Mouse (Mus musculus): ENCODE measurements around the gene Fap. TPM values are rescaled to one million over a fixed set of nuclear protein-coding genes. Genes with fewer than 3 reads are reported as not detected.

Fap gene
- polyA plus RNA-seq, 1 experiment, result 1.2 TPM

GRCm38 (mm10) chr2:62502516-62502915 is 71.4 kb downstream of the Fap start:
- no peak for TF ChIP-seq CTCF (IDR thresholded peaks at IDR 0.05; ENCODE audit: low read depth, low read length)
- TF ChIP-seq POLR2A (IDR thresholded peaks at IDR 0.05; ENCODE audit: borderline replicate concordance, low read depth, low read length), result no peak

DNA sequence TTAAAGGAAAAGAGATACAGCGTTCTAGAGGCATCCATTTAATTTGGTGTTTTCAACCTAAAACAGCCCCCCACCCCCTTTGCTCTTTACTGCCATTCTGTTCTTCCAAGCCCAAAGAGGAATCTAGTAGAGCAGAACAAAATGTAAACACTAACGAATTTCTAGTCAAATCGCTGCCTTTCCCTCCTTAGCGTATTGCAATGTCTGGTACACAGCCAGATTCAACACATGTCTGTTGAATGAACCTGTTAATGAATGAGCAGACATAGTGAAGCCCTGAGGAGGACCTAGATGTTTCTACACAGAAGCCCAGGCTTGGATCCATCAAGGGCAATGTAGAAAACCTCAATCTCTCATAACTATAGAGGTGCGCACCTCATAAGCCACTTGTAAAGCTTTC is 75.1 kb downstream of the Fap start:
- TF ChIP-seq CTCF (IDR thresholded peaks at IDR 0.05; ENCODE audit: low read depth, low read length), result no peak
- no peak for TF ChIP-seq POLR2A (IDR thresholded peaks at IDR 0.05; ENCODE audit: borderline replicate concordance, low read depth, low read length)
- Histone ChIP-seq H3K4me1 (ENCODE audit: control insufficient read depth, insufficient read depth, low read length) (no peaks in the 10 kb centered on the region), H3K27ac (ENCODE audit: insufficient read depth, low read depth, low read length) (no peak overlapping the region), H3K4me3 (ENCODE audit: insufficient read depth, low read length) (no peak overlapping the region)

More at GRCm38 (mm10) chr2:62502516-62502915, 71.4 kb downstream of the Fap start:
- no peak overlapping the region for H3K4me3 ChIP-seq (ENCODE audit: insufficient read depth, low read length)
- H3K27ac ChIP-seq (ENCODE audit: insufficient read depth, low read depth, low read length), result no peak overlapping the region
- H3K4me1 ChIP-seq (ENCODE audit: control insufficient read depth, insufficient read depth, low read length), result no peaks in the 10 kb centered on the region

- no peak overlapping the region for H3K4me3 ChIP-seq (ENCODE audit: insufficient read depth, low read length)
- H3K27ac ChIP-seq (ENCODE audit: insufficient read depth, low read depth, low read length), result no peak overlapping the region
- H3K4me1 ChIP-seq (ENCODE audit: control insufficient read depth, insufficient read depth, low read length), result no peaks in the 10 kb centered on the region
- TF ChIP-seq POLR2A (IDR thresholded peaks at IDR 0.05; ENCODE audit: borderline replicate concordance, low read depth, low read length) (no peak), CTCF (IDR thresholded peaks at IDR 0.05; ENCODE audit: low read depth, low read length) (no peak)
Observed at GRCm38 (mm10) chr2:62498086-62498485, 75.8 kb downstream of the Fap start.

- Histone ChIP-seq H3K4me3 (ENCODE audit: insufficient read depth, low read length) (no peak overlapping the region), H3K4me1 (ENCODE audit: control insufficient read depth, insufficient read depth, low read length) (no peaks in the 10 kb centered on the region), H3K27ac (ENCODE audit: insufficient read depth, low read depth, low read length) (no peak overlapping the region)
- no peak for TF ChIP-seq CTCF (IDR thresholded peaks at IDR 0.05; ENCODE audit: low read depth, low read length)
- no peak for TF ChIP-seq POLR2A (IDR thresholded peaks at IDR 0.05; ENCODE audit: borderline replicate concordance, low read depth, low read length)
Observed at GRCm38 (mm10) chr2:62497333-62498002, 76.4 kb downstream of the Fap start.

GRCm38 (mm10) chr2:62495407-62495806 is 78.5 kb downstream of the Fap start:
- Histone ChIP-seq H3K4me1 (ENCODE audit: control insufficient read depth, insufficient read depth, low read length) (no peaks in the 10 kb centered on the region), H3K4me3 (ENCODE audit: insufficient read depth, low read length) (no peak overlapping the region), H3K27ac (ENCODE audit: insufficient read depth, low read depth, low read length) (no peak overlapping the region)
- TF ChIP-seq CTCF (IDR thresholded peaks at IDR 0.05; ENCODE audit: low read depth, low read length) (no peak), POLR2A (IDR thresholded peaks at IDR 0.05; ENCODE audit: borderline replicate concordance, low read depth, low read length) (no peak)

- TF ChIP-seq POLR2A (IDR thresholded peaks at IDR 0.05; ENCODE audit: borderline replicate concordance, low read depth, low read length) (no peak), CTCF (IDR thresholded peaks at IDR 0.05; ENCODE audit: low read depth, low read length) (no peak)
- Histone ChIP-seq H3K4me3 (ENCODE audit: insufficient read depth, low read length) (no peak overlapping the region), H3K4me1 (ENCODE audit: control insufficient read depth, insufficient read depth, low read length) (no peaks in the 10 kb centered on the region), H3K27ac (ENCODE audit: insufficient read depth, low read depth, low read length) (no peak overlapping the region)
Observed at GRCm38 (mm10) chr2:62489832-62490231, 84.0 kb downstream of the Fap start.

DNA sequence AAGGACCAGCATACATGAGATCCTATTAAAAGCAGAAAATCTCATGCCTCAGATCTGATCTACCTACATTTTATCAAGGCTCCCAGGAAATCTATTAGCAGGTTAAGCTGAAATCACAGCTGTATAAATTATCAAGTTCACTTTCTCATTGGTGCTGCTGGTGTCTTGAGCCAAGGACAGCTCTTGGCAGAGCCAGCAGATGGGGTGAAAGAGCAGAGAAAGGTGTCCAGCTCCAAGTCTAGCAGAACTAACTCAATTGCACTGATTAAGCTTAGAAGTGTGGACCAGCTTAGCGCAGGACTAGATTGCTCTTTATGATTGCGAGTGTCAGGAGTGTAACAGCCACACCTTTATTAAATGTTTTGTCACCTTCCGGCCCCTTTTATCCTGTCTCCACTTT is 89.0 kb downstream of the Fap start:
- Histone ChIP-seq H3K27ac (ENCODE audit: insufficient read depth, low read depth, low read length) (no peak overlapping the region), H3K4me1 (ENCODE audit: control insufficient read depth, insufficient read depth, low read length) (no peaks in the 10 kb centered on the region), H3K4me3 (ENCODE audit: insufficient read depth, low read length) (no peak overlapping the region)
- TF ChIP-seq POLR2A (IDR thresholded peaks at IDR 0.05; ENCODE audit: borderline replicate concordance, low read depth, low read length) (no peak), CTCF (IDR thresholded peaks at IDR 0.05; ENCODE audit: low read depth, low read length) (no peak)

DNA sequence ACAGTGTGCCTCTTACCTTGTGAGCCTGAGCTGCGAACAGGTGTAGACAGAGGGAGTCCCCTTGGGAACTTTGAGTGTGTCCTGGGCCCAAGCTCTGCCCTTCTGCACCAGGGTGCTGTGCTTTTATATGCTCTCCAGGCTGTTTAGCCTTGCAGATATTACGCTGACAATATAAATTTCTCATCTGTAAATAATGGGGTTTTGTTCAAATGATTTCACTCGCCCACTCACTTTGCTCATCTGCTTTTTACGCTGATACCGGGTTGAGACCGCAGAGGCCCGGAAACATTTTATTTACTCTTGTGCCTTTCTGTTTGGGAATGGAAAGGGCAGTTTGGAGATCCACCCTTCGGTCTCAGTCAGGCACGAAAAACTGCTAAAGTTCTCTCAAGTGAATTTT is 90.3 kb downstream of the Fap start, which contains the start of gene Gcg:
Gene Gcg (minus strand): TSS at position 101 of the 400 bp plus-strand sequence.
- Histone ChIP-seq H3K4me1 (ENCODE audit: control insufficient read depth, insufficient read depth, low read length) (no peaks in the 10 kb centered on the region), H3K27ac (ENCODE audit: insufficient read depth, low read depth, low read length) (no peak within 1 kb of the TSS), H3K4me3 (ENCODE audit: insufficient read depth, low read length) (no peak within 1 kb of the TSS)
- TF ChIP-seq CTCF (IDR thresholded peaks at IDR 0.05; ENCODE audit: low read depth, low read length), result no peak
- no peak for TF ChIP-seq POLR2A (IDR thresholded peaks at IDR 0.05; ENCODE audit: borderline replicate concordance, low read depth, low read length)

DNA sequence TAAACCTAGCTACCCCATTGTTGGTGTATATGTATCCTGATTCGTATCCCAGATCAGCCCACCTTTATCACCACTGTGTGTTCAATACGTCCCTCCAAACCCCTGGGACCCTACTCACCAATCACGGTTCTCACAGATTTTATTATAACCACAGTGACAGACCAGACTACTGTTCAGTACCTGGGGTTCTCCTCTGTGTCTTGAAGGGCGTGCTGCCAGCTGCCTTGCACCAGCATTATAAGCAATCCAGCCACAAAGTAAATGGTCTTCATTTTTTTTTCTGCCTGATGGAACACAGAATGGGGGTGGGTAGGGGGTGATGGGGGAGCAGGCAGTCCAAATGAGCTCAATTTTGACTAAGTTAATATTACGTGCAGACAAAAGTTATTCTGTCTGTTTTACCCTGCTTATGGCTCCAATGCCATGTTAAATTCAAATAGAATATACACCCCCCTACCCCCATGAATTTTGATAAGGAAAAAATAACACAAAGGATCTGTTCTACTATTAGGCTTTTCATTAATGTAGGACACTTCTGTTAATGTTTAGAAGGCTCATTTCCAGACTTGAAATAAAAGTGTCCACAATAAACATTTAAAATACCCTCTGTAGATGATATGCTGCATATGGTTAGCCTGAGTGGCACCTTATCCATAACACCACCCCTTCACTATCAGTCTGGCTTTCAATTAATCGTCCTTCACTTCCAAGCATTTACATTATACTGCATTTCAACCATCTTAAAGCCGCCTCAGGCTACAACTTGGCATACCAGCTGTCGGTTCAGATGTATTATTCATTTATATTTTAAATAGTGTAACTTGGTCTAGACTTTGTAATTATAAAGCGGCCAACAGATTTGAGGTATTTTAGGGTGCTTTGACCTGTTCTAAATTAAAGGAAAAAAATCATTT is 93.3 kb downstream of the Fap start:
- Histone ChIP-seq H3K27ac (ENCODE audit: insufficient read depth, low read depth, low read length) (no peak overlapping the region), H3K4me1 (ENCODE audit: control insufficient read depth, insufficient read depth, low read length) (no peaks in the 10 kb centered on the region), H3K4me3 (ENCODE audit: insufficient read depth, low read length) (no peak overlapping the region)
- TF ChIP-seq CTCF (IDR thresholded peaks at IDR 0.05; ENCODE audit: low read depth, low read length), result no peak
- TF ChIP-seq POLR2A (IDR thresholded peaks at IDR 0.05; ENCODE audit: borderline replicate concordance, low read depth, low read length), result no peak

- Histone ChIP-seq H3K27ac (ENCODE audit: insufficient read depth, low read depth, low read length) (no peak overlapping the region), H3K4me3 (ENCODE audit: insufficient read depth, low read length) (no peak overlapping the region), H3K4me1 (ENCODE audit: control insufficient read depth, insufficient read depth, low read length) (no peaks in the 10 kb centered on the region)
- TF ChIP-seq POLR2A (IDR thresholded peaks at IDR 0.05; ENCODE audit: borderline replicate concordance, low read depth, low read length), result no peak
- TF ChIP-seq CTCF (IDR thresholded peaks at IDR 0.05; ENCODE audit: low read depth, low read length), result no peak
Observed at GRCm38 (mm10) chr2:62469551-62469950, 104.3 kb downstream of the Fap start.

All from bone marrow macrophage, adult 2 months (primary cell).